Mouse (Mus musculus) layer of hippocampus, adult 6 months (tissue): Measurements from ENCODE around the gene Hrh1. TPM values are rescaled to one million over a fixed set of nuclear protein-coding genes. Genes with fewer than 3 reads are reported as not detected.

Source experiments
- long read RNA-seq, 2 experiments: library from polyadenylated mRNA; unstranded; transcript quantifications; one replicate each; pipeline ENCODE4 v2.0.0; 2019 to 2020
- polyA plus RNA-seq: library from polyadenylated mRNA; unstranded; fragments of <200 nt; fragmentation: Nextera tagmentation; gene quantifications from 2 replicates; pipeline ENCODE4 v1.2.3, GENCODE M21; 2021

Hrh1 gene
- 4.8 and 6.1 TPM in 2 replicates for polyA plus RNA-seq
- long read RNA-seq, experiment 1, transcript Hrh1-205 (2 exons, 2,978 nt): major isoform, 6 of 16 reads
- long read RNA-seq, experiment 1, partial matches to known transcripts: 0 of 16 reads
- long read RNA-seq, experiment 1, other reads (novel, unspliced or antisense): 9 of 16 reads
- long read RNA-seq, experiment 2, transcript Hrh1-202 (2 exons, 476 nt): minor isoform, 7 of 43 reads
- long read RNA-seq, experiment 2, transcript Hrh1-205 (2 exons, 2,978 nt): major isoform, 16 of 43 reads
- long read RNA-seq, experiment 2, partial matches to known transcripts: 8 of 43 reads
- long read RNA-seq, experiment 2, other reads (novel, unspliced or antisense): 12 of 43 reads

GRCm38 (mm10) chr6:114397691-114398217 lies at the start of gene Hrh1:
Gene Hrh1 (plus strand): TSS chr6:114397936.

Other genes with a start within 250 kb of the Hrh1 start
- 150 and 211 TPM in 2 replicates for gene Slc6a1, start 115.3 kb upstream of the Hrh1 start, polyA plus RNA-seq
- gene Atg7, start 245.2 kb downstream of the Hrh1 start, polyA plus RNA-seq: 12.7 and 13.4 TPM in 2 replicates